Mouse (Mus musculus): ENCODE data around the gene Rnf138rt1. TPM values are rescaled to one million over a fixed set of nuclear protein-coding genes. Genes with fewer than 3 reads are reported as not detected.

Rnf138rt1 gene
- 0.74 TPM for polyA plus RNA-seq (2014; fragmentation: Illumina TruSeq; extraction: RNeasy Lipid Tissue Mini Kit (QIAGEN cat#74804); ENCODE audit: insufficient read depth, low read depth, low replicate concordance)

DNA sequence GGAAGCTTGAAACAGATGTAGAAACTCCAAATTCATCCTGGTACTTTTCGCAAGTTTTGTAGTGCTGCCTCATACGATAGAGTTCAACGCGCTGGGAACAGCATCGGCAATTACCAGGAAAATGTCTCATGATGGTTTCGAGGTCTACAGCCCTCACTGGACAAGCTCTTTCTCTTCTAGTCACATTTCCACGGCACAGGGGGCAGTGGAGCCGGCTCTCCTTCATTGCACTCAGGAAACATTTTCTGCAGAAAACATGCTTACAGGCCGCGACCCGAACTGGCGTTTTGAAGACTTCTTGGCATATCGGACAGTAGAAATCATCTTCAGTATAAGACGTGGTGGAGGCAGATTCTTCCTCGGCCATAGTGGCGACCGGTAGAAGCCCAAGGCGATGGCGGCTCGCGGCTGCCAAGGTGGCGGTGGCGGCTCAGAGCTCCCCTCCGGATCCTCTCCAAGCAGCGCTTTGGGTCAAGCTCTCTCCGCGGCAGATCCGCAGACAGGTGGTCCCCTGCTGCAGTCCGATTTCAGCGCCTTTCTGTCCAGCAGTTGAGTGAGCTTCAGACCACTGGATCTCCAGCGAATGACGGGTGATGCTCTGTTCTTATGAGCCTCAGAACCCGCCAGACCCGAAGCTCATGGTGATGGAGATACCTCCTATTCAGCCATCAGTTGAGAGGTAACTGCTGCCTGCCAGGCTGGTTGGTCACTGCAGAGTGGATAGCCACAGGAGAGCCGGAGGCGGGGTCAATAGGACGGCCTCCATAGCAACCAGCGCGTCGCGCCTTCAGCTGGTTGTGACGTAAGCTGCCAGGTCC is at the start of gene Rnf138rt1:
Gene Rnf138rt1, minus strand, starts transcription at position 713 of the 818 bp plus-strand sequence.

Other genes starting within 250 kb of the Rnf138rt1 start
- gene Grpr, start 211.7 kb downstream of the Rnf138rt1 start, polyA plus RNA-seq (2014; fragmentation: Illumina TruSeq; extraction: RNeasy Lipid Tissue Mini Kit (QIAGEN cat#74804); ENCODE audit: insufficient read depth, low read depth, low replicate concordance) = not detected
- gene Ap1s2, start 147.7 kb upstream of the Rnf138rt1 start, polyA plus RNA-seq (2014; fragmentation: Illumina TruSeq; extraction: RNeasy Lipid Tissue Mini Kit (QIAGEN cat#74804); ENCODE audit: insufficient read depth, low read depth, low replicate concordance) = 29.3 TPM
- gene Zrsr2, start 197.3 kb upstream of the Rnf138rt1 start, polyA plus RNA-seq (2014; fragmentation: Illumina TruSeq; extraction: RNeasy Lipid Tissue Mini Kit (QIAGEN cat#74804); ENCODE audit: insufficient read depth, low read depth, low replicate concordance) = 10.9 TPM

Measured in lung, adult 10 weeks (tissue).